Mouse (Mus musculus) G1E (cell line): ENCODE results near the gene Anxa9.

Experiments
- CTCF ChIP-seq: IDR thresholded peaks from 2 replicates; pipeline ENCODE4 v1.5.1; 2012; ENCODE audit warnings: low read depth, low read length, inconsistent platforms, mixed read lengths
- GATA1 ChIP-seq: IDR thresholded peaks from 2 replicates; pipeline ENCODE4 v1.6.1; 2012; ENCODE audit warnings: borderline replicate concordance, low read length, inconsistent platforms, mixed read lengths
- POLR2AphosphoS5 ChIP-seq: IDR thresholded peaks from 2 replicates; pipeline ENCODE4 v1.6.1; 2012; ENCODE audit warnings: low read depth, low read length, inconsistent platforms; ENCODE audit not compliant: insufficient replicate concordance
- TAL1 ChIP-seq: conservative IDR thresholded peaks from 2 replicates; pipeline ENCODE4 v1.6.1; 2012; ENCODE audit warnings: low read depth, low read length, inconsistent platforms, mixed read lengths

DNA sequence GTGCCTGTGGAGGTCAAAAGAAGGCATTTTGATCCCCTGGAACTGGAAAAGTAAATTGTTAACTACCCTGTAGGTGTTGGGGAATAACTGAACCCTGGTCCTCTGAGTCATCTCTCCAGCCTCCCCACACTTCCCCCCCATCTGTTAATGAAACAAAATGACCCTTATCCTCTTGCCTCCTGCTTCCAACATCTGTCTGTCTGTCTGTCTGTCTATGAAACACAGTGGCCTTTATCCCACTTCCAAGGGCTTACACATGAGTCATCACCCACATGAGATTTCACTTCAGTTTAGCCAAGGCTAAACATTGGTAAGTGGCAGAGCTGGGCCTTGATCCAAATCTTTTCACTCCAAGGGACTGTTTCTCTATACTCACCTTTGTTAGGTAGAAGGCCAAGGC, 39.1 kb downstream of the Anxa9 start:
- no peak for TF ChIP-seq POLR2AphosphoS5
- no peak for TF ChIP-seq CTCF
- TF ChIP-seq TAL1, result no peak
- TF ChIP-seq GATA1, result no peak
